Mouse (Mus musculus) embryonic facial prominence, embryonic 13.5 days (tissue): Measurements from ENCODE around the gene Megf6. TPM values are rescaled to one million over a fixed set of nuclear protein-coding genes. Genes with fewer than 3 reads are reported as not detected.

Source experiments
- ATAC-seq: fragments of 200-750 bp; cut with Nextera tagmentation; 2 replicates; pipeline ENCODE4 v1.8.0; 2017; ENCODE audit warnings: low read depth; ENCODE audit not compliant: insufficient number of reproducible peaks, insufficient read depth, low FRiP score, low TSS enrichment
- H3K27ac ChIP-seq: fragments of 300-500 bp; sonication (generic); 2 replicates; pipeline ENCODE4 v1.5.1; 2015; ENCODE audit warnings: moderate library complexity, mild to moderate bottlenecking, inconsistent platforms
- H3K27me3 ChIP-seq: fragments of 300-500 bp; sonication (generic); 2 replicates; pipeline ENCODE4 v1.6.1; 2015; ENCODE audit warnings: mild to moderate bottlenecking, inconsistent platforms
- H3K36me3 ChIP-seq: fragments of 300-500 bp; sonication (generic); 2 replicates; pipeline ENCODE4 v1.6.1; 2015; ENCODE audit warnings: mild to moderate bottlenecking, inconsistent platforms
- H3K4me1 ChIP-seq: fragments of 300-500 bp; sonication (generic); 2 replicates; pipeline ENCODE4 v1.6.1; 2015; ENCODE audit warnings: inconsistent platforms
- H3K4me2 ChIP-seq: fragments of 300-500 bp; sonication (generic); 2 replicates; pipeline ENCODE4 v1.6.1; 2015; ENCODE audit warnings: moderate library complexity, mild to moderate bottlenecking, inconsistent platforms
- H3K4me3 ChIP-seq: fragments of 300-500 bp; sonication (generic); 2 replicates; pipeline ENCODE4 v1.5.1; 2015; ENCODE audit warnings: mild to moderate bottlenecking, inconsistent platforms
- H3K9ac ChIP-seq: fragments of 300-500 bp; sonication (generic); 2 replicates; pipeline ENCODE4 v1.6.1; 2015; ENCODE audit warnings: mild to moderate bottlenecking, inconsistent platforms
- H3K9me3 ChIP-seq: fragments of 300-500 bp; sonication (generic); 2 replicates; pipeline ENCODE4 v1.6.1; 2016; ENCODE audit warnings: inconsistent platforms
- WGBS: fragments of 180-500 bp; shearing (Covaris S2); methylation state at CpG from one replicate; pipeline ENCODE4 v1.1.7; 2015; ENCODE audit warnings: mixed read lengths; 5-methylcytosine and 5-hydroxymethylcytosine counted together
- polyA plus RNA-seq: library from polyadenylated mRNA; unstranded; fragments of >200 nt; fragmentation: Nextera tagmentation; extraction: Ambion mirVana; gene quantifications from 2 replicates; pipeline ENCODE4 v1.2.1, GENCODE M21; 2015

Gene Megf6
- polyA plus RNA-seq, 1 experiment from 2014 or later, result 99.7 TPM

DNA sequence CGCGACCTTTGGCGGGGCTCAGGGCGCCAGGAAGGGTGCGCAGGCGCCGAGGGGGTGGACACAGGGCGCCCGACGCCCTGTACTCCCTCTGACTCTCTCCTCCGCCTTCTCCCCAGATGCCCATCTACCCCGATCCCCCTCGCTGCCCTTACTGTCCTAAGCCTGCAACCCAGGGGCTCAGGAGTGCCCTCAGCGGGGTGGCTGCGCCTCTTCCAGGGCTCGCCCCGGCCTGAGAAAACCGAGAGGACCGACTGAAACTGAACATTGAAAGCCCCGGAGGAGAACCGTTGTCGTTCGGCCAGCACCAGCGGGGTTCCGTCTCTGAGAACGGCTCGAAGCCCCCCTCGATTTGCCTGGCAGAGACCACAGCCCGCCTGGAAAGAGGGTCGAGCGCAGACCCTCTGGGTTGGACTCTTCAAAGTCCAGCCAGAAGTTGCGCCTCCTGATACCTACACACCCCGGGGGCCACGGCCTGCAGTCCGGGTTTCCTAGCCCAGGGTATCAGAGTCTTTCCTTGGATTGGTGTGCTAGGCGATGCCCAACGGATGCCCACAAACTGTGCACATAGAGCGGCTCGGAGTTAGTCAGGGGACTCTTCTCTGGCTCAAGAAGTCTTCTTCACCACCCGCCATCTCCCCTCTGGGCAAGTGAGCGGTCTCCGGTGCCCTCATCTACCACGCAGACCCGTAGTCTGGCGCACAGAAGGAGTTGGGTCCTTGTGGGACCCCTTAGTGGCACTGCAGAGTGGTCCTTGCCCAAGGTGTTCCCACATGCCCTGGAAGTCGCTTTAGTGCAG is 30.1 kb upstream of the Megf6 start:
- peak overlapping the region; percentile 89 for H3K4me2 ChIP-seq
- H3K4me1 ChIP-seq, result peaks cover 38% of the 10 kb centered on the region
- no peak overlapping the region for H3K27ac ChIP-seq
- 2% methylated on average over 46 of the region's 46 CpGs for WGBS
- H3K9me3 ChIP-seq, result no peaks in the 10 kb centered on the region
- ATAC-seq, result no peak
- H3K27me3 ChIP-seq, result peaks cover 67% of the 10 kb centered on the region
- peak overlapping the region; percentile 69 for H3K9ac ChIP-seq
- H3K4me3 ChIP-seq, result peak overlapping the region; percentile 51
- H3K36me3 ChIP-seq, result peaks cover 3% of the 10 kb centered on the region; the same call in 1 of the 2 replicates

DNA sequence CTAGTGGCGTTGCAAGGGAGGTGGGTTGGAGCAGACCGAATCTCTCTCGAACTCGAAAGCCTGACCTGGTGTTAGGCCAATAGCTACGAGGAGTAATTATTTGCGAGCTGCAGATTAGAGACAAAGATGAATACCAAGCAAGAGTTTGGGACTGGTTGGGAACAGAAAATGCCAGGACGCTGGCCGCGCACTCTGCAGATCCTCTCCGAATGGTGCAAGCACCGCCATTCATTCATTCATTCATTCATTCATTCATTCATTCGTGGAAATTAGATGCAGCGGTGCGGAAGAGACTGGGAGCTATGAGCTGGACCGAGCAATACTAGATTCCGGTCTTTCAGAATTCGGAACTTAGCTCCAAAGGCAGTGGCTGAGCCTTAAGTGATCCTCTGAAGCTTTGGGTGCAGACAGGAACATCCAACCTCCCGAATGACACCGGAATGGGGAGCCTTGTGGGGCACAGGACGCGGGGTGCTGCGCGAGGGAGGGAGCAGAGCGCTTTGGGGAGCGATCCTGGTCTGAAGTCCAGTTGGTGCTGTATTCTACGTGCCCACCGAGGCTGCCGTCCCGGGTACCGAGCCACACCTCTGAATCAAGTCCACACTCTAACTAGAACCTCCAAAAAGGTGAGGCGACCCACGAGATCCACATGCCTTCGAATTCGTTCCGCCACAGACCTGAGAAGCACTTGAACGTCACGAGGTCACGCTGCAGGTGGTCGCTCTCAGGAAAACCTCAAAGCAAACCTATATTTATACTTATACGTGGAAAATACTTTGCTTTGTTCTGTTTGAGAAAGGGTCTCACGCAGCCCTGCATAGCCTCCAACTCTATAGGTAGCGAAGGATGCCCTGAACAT is 29.3 kb upstream of the Megf6 start:
- H3K27ac ChIP-seq, result no peak overlapping the region
- no peaks in the 10 kb centered on the region for H3K9me3 ChIP-seq
- H3K4me3 ChIP-seq, result peak overlapping the region; percentile 51
- ATAC-seq, result no peak
- peaks cover 38% of the 10 kb centered on the region for H3K4me1 ChIP-seq
- 2% methylated on average over 42 of the region's 42 CpGs for whole genome bisulfite sequencing
- peaks cover 6% of the 10 kb centered on the region for H3K36me3 ChIP-seq
- H3K4me2 ChIP-seq, result peak overlapping the region; percentile 89
- no peak overlapping the region for H3K9ac ChIP-seq
- H3K27me3 ChIP-seq, result peaks cover 58% of the 10 kb centered on the region

DNA sequence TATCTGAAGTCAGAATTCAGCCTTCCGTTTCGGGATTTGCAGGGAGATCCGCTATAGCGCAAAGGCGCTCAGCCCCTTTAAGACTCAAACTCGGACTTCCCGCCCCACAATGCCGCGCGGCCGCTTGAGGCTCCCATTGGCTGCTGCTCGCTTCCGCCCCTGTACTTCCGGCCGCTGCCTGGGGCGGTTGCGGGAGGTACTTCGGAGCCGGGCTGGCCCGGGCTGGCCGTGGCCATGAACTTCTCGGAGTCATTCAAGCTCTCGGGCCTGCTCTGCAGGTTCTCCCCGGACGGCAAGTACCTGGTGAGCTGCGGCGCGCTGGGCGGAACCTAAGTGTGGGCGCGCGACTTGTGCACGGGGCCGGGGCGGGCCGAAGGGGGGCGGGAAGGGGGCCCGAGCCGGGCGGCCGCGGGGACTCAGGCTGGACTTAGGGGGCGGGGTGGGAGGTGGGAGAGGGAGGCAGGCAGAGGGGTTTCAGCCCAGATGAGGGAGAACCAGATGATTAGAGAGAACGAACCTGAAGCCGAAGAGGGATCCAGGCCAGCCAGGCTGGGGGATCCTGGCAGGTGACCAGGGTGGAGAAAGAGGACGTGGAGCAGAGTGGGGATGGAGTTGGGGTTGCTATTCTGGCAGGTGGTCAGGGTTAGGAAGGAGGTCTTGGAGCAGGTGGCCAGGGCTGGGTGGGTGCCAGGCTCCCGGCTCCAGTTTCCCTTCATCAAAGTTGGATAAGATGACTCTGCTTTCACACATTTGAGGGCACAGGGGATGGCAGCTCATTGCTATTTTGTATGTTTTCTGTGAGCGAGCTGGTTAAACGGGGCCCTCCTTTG is 28.1 kb upstream of the Megf6 start, which contains the start of gene Wrap73:
Gene Wrap73, plus strand, starts transcription at position 162 of the 830 bp plus-strand sequence.
- 2% methylated on average over 49 of the region's 49 CpGs for WGBS
- ATAC-seq, result peak; percentile 90
- Histone ChIP-seq H3K27me3 (peaks cover 46% of the 10 kb centered on the region), H3K27ac (peak within 1 kb of the TSS; percentile 85), H3K36me3 (peaks cover 18% of the 10 kb centered on the region), H3K4me1 (peaks cover 38% of the 10 kb centered on the region), H3K9ac (peak within 1 kb of the TSS; percentile 86), H3K4me2 (peak within 1 kb of the TSS; percentile 89), H3K9me3 (no peaks in the 10 kb centered on the region), H3K4me3 (peak within 1 kb of the TSS; percentile 84)

DNA sequence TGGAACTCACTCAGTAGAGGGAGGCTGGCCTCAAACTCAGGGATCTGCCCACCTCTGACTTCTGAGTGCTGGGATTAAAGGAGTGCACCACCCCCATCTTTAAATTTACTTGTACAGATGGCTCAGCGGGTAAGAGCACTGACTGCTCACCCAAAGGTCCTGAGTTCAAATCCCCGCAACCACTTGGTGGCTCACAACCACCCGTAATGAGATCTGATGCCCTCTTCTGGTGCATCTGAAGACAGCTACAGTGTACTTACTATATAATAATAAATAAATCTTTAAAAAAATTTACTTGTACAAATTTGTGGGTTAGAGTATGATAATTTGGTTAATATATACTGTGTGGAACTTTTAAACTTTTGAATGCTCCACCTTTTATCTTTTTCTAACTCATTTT is 25.8 kb upstream of the Megf6 start:
- no peak overlapping the region for H3K9ac ChIP-seq
- H3K9me3 ChIP-seq, result no peaks in the 10 kb centered on the region
- peaks cover 36% of the 10 kb centered on the region for H3K36me3 ChIP-seq
- H3K4me3 ChIP-seq, result no peak overlapping the region
- H3K4me2 ChIP-seq, result no peak overlapping the region
- peaks cover 32% of the 10 kb centered on the region for H3K4me1 ChIP-seq
- H3K27ac ChIP-seq, result no peak overlapping the region
- peaks cover 24% of the 10 kb centered on the region for H3K27me3 ChIP-seq
- ATAC-seq, result no peak
- WGBS, result 75% methylated on average over 3 of the region's 3 CpGs

DNA sequence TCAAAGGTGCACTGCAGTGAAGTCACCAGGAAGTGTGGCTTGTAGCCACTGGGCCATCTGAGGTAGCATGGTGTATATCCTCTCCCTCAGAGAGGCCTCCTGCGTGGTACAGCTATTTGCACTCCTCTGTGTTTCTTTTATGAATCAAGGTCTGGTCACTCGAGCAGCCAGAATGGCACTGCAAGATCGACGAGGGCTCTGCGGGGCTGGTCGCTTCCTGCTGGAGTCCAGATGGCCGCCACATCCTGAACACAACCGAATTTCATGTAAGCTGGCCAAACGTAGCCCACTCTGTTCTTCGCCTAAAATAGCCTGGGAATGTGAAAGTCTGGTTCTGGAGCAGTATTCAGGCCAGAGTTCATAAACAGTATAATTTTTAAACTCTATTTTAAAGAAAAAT is 24.2 kb upstream of the Megf6 start:
- H3K36me3 ChIP-seq, result peaks cover 51% of the 10 kb centered on the region

DNA sequence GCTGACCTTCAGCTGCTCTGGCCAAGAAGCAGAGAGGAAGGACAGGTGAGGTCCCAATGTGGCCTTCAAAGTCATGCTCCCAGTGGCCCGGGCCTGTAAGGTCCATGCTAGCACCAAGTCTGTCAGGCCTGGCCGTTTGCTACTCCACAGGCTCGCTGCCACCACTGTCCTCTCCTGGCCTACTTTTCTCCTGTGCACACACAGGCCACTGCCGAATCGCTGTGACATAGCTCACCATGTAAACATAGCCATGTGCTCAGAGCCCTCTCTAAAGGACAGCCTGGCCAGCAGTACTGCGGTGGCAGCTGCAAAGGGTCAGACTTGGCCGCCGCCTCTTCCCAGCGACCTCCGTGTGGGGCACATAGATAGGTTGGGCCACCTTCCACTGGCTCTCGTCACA is 16.4 kb upstream of the Megf6 start:
- Histone ChIP-seq H3K4me1 (peaks cover 4% of the 10 kb centered on the region), H3K4me2 (no peak overlapping the region), H3K9me3 (no peaks in the 10 kb centered on the region), H3K27ac (no peak overlapping the region), H3K36me3 (peaks cover 93% of the 10 kb centered on the region), H3K9ac (no peak overlapping the region), H3K27me3 (no peaks in the 10 kb centered on the region), H3K4me3 (no peak overlapping the region)
- WGBS, result 64% methylated on average over 11 of the region's 11 CpGs
- no peak for ATAC-seq

More for the DNA sequence above, 24.2 kb upstream of the Megf6 start:
- no peak for ATAC-seq
- H3K9me3 ChIP-seq, result no peaks in the 10 kb centered on the region
- peaks cover 7% of the 10 kb centered on the region for H3K27me3 ChIP-seq
- no peak overlapping the region for H3K27ac ChIP-seq
- no peak overlapping the region for H3K4me2 ChIP-seq
- no peak overlapping the region for H3K4me3 ChIP-seq
- H3K4me1 ChIP-seq, result peaks cover 16% of the 10 kb centered on the region
- 85% methylated on average over 10 of the region's 10 CpGs for WGBS
- no peak overlapping the region for H3K9ac ChIP-seq

DNA sequence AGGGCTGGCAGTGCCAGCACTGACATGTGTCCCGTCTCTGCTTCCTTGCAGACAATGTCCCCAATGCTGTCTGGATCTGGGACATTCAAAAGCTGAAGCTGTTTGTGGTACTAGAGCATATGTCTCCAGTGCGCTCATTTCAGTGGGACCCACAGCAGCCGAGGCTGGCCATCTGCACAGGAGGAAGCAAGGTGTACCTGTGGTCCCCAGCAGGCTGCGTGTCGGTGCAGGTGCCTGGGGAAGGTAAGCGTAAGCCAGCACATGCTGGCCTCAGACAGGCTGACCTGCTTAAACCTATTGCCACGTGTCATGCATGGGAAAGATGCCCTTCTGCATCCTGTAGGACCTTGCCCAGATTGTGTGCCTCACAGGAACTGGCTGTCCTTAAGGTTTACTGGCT is 14.5 kb upstream of the Megf6 start:
- ATAC-seq, result no peak
- H3K9me3 ChIP-seq, result no peaks in the 10 kb centered on the region

DNA sequence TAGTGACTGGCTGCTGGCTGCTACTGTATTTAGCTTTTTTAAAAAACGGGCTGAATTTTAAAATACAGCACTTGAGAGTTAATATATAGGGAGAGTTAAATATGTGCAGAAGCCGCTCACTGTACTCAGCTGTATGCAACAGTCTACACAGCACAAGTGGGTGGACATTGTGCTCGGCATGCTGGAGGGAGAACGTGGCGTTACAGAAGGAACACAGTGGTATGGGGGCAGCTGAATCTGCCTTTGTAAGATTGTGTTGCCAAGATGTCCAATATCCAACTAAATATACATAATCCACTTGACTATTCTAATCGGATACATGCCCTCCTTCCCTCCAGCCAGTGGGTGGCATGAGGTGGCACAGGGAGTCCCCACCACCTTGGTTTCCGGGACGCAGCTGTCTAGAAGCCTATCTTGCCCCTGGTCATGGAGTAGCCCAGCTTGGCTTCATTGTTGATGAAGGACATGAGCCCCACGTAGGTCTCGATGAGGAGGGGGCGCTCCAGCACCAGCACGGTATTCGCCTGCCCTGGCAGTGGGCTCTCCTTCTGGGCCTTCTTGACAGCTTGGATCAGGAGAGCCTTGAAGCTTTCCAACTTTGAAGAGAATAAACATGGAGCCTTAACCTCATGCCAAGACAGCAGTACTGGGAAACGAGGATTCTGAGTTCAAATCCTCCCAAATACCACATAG is 12.4 kb upstream of the Megf6 start:
- no peak for ATAC-seq
- H3K9me3 ChIP-seq, result no peaks in the 10 kb centered on the region
- H3K4me2 ChIP-seq, result no peak overlapping the region
- no peak overlapping the region for H3K9ac ChIP-seq
- no peak overlapping the region for H3K27ac ChIP-seq
- 92% methylated on average over 14 of the region's 14 CpGs for WGBS
- peaks cover 20% of the 10 kb centered on the region for H3K4me1 ChIP-seq
- no peak overlapping the region for H3K4me3 ChIP-seq
- peaks cover 55% of the 10 kb centered on the region for H3K36me3 ChIP-seq
- no peaks in the 10 kb centered on the region for H3K27me3 ChIP-seq

More for the DNA sequence above, 14.5 kb upstream of the Megf6 start:
- H3K9ac ChIP-seq, result no peak overlapping the region
- H3K36me3 ChIP-seq, result peaks cover 75% of the 10 kb centered on the region
- no peak overlapping the region for H3K4me3 ChIP-seq
- no peaks in the 10 kb centered on the region for H3K27me3 ChIP-seq
- WGBS, result 75% methylated on average over 7 of the region's 7 CpGs
- peaks cover 13% of the 10 kb centered on the region for H3K4me1 ChIP-seq
- H3K4me2 ChIP-seq, result no peak overlapping the region
- no peak overlapping the region for H3K27ac ChIP-seq

DNA sequence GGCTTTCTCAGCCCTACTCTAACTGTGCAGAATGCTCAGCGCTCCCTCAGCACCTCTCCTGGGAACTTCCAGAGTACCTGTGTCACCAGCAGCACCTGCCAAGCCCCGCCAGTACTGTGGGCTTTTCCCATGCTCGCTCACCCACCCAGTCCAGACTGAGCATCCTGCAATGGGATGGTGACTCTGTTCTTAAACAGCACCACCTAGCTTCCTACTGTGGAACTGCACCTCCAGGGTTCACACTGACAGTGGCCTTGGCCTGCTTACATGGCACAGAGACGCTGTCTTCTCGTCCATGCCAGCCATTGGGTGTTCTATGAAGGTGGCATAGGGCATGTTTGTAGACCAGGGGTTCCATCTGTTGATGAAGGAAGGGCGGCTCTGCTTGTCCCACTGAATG is 11.5 kb upstream of the Megf6 start:
- H3K4me3 ChIP-seq, result peak overlapping the region; percentile 88; the same call in 1 of the 2 replicates
- no peaks in the 10 kb centered on the region for H3K9me3 ChIP-seq
- WGBS, result 17% methylated on average over 6 of the region's 6 CpGs
- H3K4me1 ChIP-seq, result peaks cover 20% of the 10 kb centered on the region
- no peak for ATAC-seq
- H3K9ac ChIP-seq, result no peak overlapping the region
- peak overlapping the region; percentile 84 for H3K4me2 ChIP-seq
- H3K27me3 ChIP-seq, result no peaks in the 10 kb centered on the region
- no peak overlapping the region for H3K27ac ChIP-seq
- H3K36me3 ChIP-seq, result peaks cover 50% of the 10 kb centered on the region

DNA sequence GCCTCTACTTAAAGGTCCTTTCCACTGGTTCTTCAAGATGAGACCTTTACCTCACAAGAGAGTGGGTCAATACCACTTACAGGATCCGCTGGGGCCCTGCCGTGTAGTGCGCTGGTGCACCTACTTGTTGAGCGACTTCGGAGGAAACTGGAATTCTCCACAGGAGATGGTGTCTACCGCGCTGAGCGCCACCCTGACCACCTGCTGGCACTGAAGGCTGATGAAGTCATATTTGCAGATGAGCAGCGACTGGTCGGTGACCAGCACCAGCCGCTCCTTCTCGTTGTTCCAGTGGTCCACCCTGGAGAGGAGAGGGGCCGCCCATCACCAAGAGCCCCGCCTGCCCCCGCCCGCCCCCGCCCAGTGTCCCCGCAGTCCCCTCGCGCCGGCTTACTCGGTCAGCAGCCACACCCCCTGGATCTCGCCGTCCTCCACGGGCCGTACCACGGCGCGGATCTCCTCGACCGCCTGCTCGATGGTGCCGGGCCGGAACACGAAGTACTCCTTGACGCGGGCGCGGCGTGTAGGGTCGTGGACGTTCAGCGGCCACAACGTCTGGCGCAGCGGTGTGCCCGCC is 10.5 kb upstream of the Megf6 start:
- H3K4me1 ChIP-seq, result peaks cover 20% of the 10 kb centered on the region
- 3% methylated on average over 43 of the region's 47 CpGs for WGBS
- peak overlapping the region; percentile 84 for H3K4me2 ChIP-seq
- peak overlapping the region; percentile 64; the same call in 1 of the 2 replicates for H3K27ac ChIP-seq
- H3K36me3 ChIP-seq, result peaks cover 39% of the 10 kb centered on the region
- peak overlapping the region; percentile 81 for H3K9ac ChIP-seq
- no peaks in the 10 kb centered on the region for H3K9me3 ChIP-seq
- H3K4me3 ChIP-seq, result peak overlapping the region; percentile 88
- peak; percentile 39 for ATAC-seq
- H3K27me3 ChIP-seq, result no peaks in the 10 kb centered on the region
